Mouse (Mus musculus) A20 (cell line): ENCODE measurements at regions not wholly inside any gene's neighbourhood (a gene's known extent, or its start where the extent isn't known, plus 50 kb on each side); places are given as distances from the start of the nearest gene placed in this dataset.
"Not testable (repeated sequence)": the region's sequence is repeated elsewhere in the genome, so short reads cannot be mapped to it uniquely, and the experiment has no call there.

Source experiments
- DNase-seq: peaks from one replicate; pipeline ENCODE4 v3.0.0-alpha.2; 2011; ENCODE audit warnings: low read depth, low spot score

DNA sequence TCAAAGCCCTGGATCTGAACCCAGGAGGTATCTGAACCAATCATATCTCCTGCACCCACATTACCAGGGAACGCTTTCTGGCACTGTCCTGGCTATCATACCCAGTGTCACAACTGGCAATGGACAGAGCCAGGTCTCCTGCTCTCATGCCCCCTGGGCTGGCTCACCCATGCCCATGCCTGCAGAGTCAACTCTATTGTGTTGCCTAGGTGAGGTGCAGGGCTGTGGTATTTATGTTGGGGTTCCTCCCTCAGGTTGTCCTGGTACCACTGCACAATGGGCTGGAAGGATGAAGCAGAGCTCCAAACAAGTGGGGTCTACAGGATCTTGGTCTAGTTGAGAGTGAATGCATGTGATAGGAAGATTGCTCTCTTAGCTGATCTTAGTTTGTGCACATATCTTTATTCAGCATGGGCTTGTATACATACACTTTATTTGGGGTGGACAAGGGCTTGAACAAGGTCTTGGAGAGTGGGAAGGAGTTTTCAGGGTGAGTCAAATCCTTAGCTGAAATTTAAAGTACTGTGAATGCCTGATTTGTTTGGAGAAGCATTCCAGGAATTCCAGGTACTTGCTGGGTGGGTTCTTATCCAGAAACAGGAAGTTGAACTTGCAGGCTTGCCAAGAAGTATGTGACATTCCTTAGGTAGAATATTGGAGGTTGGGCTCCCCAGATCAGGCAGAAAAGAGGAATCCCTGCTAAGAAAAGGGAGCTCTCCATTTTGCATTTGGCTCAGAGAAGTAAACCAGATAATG is 123.2 kb downstream of the Ube2dnl2 start:
- DNase-seq: no peak

DNA sequence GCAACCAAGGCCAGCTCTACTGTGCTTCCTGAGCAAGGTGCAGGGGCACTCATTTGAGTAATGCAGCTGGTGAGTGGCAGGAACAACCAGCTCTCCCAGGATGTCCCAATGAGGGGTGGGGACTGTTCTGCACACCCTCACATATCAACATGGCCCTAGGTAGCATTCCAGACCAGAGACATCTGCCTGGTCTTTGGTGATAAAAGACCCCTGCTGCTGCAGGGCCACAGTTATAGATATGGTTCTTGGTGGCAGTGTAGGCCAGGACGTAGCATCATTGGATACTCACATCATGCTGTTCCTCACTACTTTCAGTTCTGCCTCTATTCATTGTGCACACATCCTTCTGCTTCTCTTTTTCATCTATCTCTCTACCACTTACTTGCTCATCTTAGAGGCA is 124.1 kb downstream of the Ube2dnl2 start:
- no peak for DNase-seq

DNA sequence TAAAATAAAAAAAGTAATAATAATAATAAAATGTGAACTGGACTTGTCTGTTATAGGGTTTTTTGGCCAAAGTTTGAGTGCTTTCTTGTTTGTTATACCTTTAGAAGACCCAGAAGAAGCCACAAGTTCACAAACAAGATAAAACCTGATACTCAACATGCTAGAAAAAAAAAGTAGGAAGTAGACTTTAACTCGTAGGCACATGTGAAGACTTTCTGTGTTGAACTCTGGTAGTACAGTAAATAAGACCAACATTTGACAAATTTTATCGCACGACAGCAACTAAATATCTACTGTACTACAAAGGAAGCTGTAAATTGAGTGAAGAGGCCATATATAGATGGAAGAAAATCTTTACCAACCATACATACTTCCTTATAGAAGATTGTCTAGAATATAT is 131.6 kb downstream of the Ube2dnl2 start:
- no peak for DNase-seq

DNA sequence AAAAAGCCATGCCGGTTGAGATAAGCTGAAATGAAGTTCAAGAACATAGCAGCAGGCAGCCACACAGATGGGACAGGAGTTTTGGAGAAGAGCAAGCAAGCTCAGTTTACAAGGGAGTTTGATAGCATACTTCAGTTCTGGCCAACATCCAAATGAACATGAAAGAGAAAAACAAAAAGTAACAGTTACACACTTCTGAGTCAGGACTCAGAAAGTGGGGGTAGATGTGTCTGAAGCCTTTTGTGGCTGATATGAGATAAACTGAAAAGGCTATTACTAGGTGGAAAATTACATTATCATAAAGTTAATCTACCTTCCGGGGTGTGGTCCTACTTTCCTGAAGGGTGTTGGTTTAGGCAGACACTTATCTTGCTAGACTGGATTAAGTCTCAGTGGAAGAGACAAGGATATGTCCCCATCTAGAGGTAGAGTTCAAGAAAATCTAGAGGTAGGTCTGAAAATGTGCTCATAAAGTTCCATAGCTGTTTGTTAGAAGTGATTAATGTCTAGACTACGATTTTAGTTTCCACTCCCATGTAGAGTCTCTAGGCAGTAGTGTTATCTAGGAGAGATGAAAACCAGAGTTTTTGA is 155.3 kb downstream of the Ube2dnl2 start:
- no peak for DNase-seq

DNA sequence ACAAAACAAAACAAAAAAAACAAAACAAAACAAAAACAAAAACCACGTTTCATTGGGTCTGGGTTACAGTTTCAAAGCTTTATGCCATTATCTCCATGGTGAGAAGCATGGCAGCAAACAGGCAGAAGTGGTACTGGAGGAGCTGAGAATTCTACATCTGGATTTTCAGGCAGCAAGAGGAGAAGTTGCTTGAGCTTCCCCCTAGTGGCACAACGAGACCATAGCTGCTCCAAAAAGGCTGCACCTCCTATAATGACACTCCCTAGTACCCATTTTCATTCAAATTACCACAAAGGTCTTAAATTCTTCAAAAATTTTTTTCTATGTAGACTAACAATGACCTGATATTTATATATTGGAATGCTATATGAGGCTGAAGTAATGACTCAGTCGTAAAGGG is 162.0 kb downstream of the Ube2dnl2 start:
- peak; percentile 5 for DNase-seq

DNA sequence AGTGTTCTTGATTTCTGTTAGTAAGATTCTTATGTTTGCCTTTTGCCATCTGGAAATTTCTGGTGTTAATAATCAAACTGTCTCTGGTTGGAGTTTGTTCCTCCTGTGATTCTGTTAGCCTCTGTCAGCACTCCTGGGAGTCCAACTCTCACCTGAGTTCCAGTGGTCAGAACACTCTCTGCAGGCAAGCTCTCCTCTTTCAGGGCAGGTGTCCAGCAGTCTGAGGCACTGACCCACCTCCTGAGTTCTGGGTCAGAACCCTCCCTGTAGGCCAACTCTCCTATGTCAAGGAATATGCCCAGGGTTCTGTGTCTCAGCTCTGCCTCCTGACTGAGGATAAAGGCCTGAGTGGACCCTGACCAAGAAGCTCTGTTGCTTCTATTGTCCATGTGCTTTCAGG is 184.6 kb downstream of the Ube2dnl2 start:
- DNase-seq: not testable (repeated sequence)

DNA sequence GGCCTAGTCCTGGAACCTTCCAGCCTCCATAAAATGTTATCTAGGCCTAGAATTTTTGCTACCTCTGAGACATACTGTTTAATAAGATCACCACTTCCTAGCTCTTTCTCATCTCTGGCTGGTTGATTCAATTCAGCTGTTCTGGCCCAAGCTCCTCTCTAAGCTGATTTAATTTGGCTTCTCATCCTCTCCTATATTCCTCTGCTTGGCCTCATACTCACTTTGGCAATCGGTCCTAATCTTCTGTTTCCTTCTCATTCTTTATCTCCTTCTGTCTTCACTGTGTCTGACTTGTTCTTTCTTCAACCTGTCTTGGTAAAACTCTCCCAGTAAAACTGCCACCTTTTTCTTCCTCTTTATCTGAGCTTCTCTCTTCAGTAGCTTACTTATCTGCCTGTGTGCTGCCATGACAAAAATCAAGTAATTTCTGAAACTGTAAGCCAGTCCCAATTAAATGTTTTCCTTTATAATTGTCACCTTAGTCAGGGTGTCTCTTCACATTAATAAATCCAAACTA is 185.7 kb downstream of the Ube2dnl2 start:
- no peak for DNase-seq
